ENCODE assay signal across 8 mouse cellular contexts in genomic region chr2:120566886-120567797, GRCm38 (mm10). TPM values are rescaled to one million over a fixed set of nuclear protein-coding genes. Genes with fewer than 3 reads are reported as not detected.
DNase-seq lines count a peak whose midpoint lies in the region; ATAC-seq lines count a peak whose summit lies in the region.

Gene Snap23 (plus strand): TSS chr2:120567671.

- peak within 1 kb of the TSS; percentile 39; the same call in 1 of the 2 replicates for H3K27ac ChIP-seq in forebrain, embryonic 14.5 days (ENCODE audit: low read depth, low read length)
- H3K27ac ChIP-seq in neural tube, embryonic 15.5 days (replicated peaks): peak within 1 kb of the TSS; percentile 76

- H3K4me2 ChIP-seq in forebrain, embryonic 14.5 days (ENCODE audit: low read length): peak within 1 kb of the TSS; percentile 77
- H3K4me2 ChIP-seq in neural tube, embryonic 15.5 days: peak within 1 kb of the TSS; percentile 67

- H3K9me3 ChIP-seq in forebrain, embryonic 14.5 days (replicated peaks; ENCODE audit: control insufficient read depth, low read length): no peaks in the 10 kb centered on the region
- H3K9me3 ChIP-seq in neural tube, embryonic 15.5 days (replicated peaks): no peaks in the 10 kb centered on the region

- peaks cover 8% of the 10 kb centered on the region; the same call in 1 of the 2 replicates for H3K4me1 ChIP-seq in forebrain, embryonic 14.5 days (ENCODE audit: control insufficient read depth, insufficient read depth, low read length)
- H3K4me1 ChIP-seq in neural tube, embryonic 15.5 days: peaks cover 29% of the 10 kb centered on the region

- peaks cover 6% of the 10 kb centered on the region; the same call in 1 of the 2 replicates for H3K36me3 ChIP-seq in forebrain, embryonic 14.5 days (ENCODE audit: control insufficient read depth, insufficient read depth, low read length)
- H3K36me3 ChIP-seq in neural tube, embryonic 15.5 days: peaks cover 7% of the 10 kb centered on the region; the same call in 1 of the 2 replicates

- DNase-seq in ES-CJ7 (ENCODE audit: low read depth, low spot score): peak; percentile 95
- peak; percentile 96 for DNase-seq in cerebellum, adult 11 months
- peak; percentile 96 for DNase-seq in forebrain, embryonic 14.5 days (ENCODE audit: low spot score)
- peak; percentile 96 to 98 for DNase-seq in heart, postnatal 14 days
- DNase-seq in layer of hippocampus, adult 11-12 months (ENCODE audit: low spot score): peak; percentile 94
- DNase-seq in lung, adult 18-20 months: peak; percentile 96 to 97
- DNase-seq in testis, postnatal 14 days (ENCODE audit: low spot score): peak; percentile 93

- ATAC-seq in forebrain, embryonic 14.5 days: peak; percentile 92
- ATAC-seq in neural tube, embryonic 15.5 days (ENCODE audit: low FRiP score): peak; percentile 90

- peak within 1 kb of the TSS; percentile 82 for H3K9ac ChIP-seq in forebrain, embryonic 14.5 days (ENCODE audit: low read length)
- H3K9ac ChIP-seq in neural tube, embryonic 15.5 days (replicated peaks): peak within 1 kb of the TSS; percentile 63

- intact Hi-C loops in heart, postnatal 14 days (cut with DNase I): no loop called here

- WGBS in forebrain, embryonic 14.5 days: 1% methylated on average over 42 of the region's 42 CpGs
- WGBS in neural tube, embryonic 15.5 days: 2% methylated on average over 42 of the region's 42 CpGs

- H3K27me3 ChIP-seq in forebrain, embryonic 14.5 days (replicated peaks; ENCODE audit: control insufficient read depth, insufficient read depth, low read length): no peaks in the 10 kb centered on the region
- H3K27me3 ChIP-seq in neural tube, embryonic 15.5 days (replicated peaks): no peaks in the 10 kb centered on the region

- H3K4me3 ChIP-seq in forebrain, embryonic 14.5 days (ENCODE audit: low read depth, low read length): peak within 1 kb of the TSS; percentile 59
- peak within 1 kb of the TSS; percentile 59 for H3K4me3 ChIP-seq in neural tube, embryonic 15.5 days (replicated peaks)

RNA-seq across cellular contexts. Expression of gene Snap23, which starts in this region (rescaled TPM):
- 13.0 and 15.8 TPM in 2 replicates for polyA plus RNA-seq in forebrain, embryonic 14.5 days (2014; fragmentation: Nextera tagmentation; extraction: Ambion mirVana)
- 10 to 100 TPM; 46.2 to 50.4 TPM for total RNA-seq in heart, postnatal 14 days (2021)
- polyA plus RNA-seq in neural tube, embryonic 15.5 days (2015; fragmentation: Nextera tagmentation; extraction: Ambion mirVana): 17.1 and 23.8 TPM in 2 replicates

Comparison
In these comparisons a context has a peak if more than half of its experiments do, and no peak if none do; other contexts are left out.
1. Peak in every context shown above with its lines: DNase-seq, ATAC-seq, H3K4me3 ChIP-seq and H3K27ac ChIP-seq.